In the genomic region with DNA sequence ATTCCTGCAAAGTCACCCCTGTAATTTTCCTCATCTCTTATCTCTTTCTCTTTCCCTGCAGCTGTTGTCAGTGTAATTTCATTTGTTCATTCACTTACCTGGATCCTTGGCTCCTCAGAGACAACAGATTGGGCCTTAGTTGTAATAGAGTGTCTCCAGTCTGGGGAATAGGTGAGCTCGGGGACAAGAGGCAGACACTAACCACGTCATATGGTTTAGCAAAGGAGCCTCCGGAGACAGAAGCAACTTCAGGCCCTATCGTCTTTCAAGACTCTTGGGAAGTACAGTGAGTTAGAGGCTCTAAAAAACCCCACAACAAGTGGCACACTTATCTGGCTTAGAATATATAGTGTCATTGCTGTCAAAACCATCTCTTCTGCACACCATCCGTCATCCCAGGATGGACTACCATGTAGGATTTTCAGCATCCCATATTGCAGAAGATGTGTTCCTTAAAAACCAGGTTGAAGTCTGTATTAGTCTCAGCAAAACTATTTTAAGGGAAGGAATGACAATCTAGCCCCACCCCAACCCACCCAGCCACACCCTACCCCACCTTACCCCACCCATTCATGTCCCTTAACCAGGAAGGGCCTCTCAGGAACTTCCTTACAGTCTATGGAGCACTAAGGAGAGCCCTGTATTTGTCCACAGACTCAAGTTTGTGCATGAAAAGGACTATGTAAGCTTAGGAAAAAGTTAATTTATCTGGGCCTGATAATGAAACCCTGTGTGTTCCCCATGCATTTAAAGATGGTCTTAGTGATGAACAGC, we compare ENCODE assay signal across 28 mouse cellular contexts.
A peak's percentile ranks its signal among the peaks of the same experiment; 100 is the strongest.
DNase-seq lines count a peak whose midpoint lies in the region; ATAC-seq lines count a peak whose summit lies in the region.
"Had no signal": no experiment of that assay in that cellular context is flagged by ENCODE, and none has a peak within 500 bp of the region (broad histone marks: within the 10 kb centered on the region; RNA-seq: fewer than 3 reads in every experiment).

No protein-coding gene starts in this region.

- H3K36me3 ChIP-seq in neural tube, embryonic 15.5 days = no peaks in the 10 kb centered on the region
- H3K36me3 ChIP-seq in liver, embryonic 13.5 days = no peaks in the 10 kb centered on the region
- H3K36me3 ChIP-seq: heart, embryonic 10.5 days; heart, embryonic 15.5 days; hindbrain, embryonic 15.5 days; kidney, embryonic 15.5 days; midbrain, embryonic 13.5 days had no signal

- DNase-seq in heart, adult 11 months = peak; percentile 17
- no peak for DNase-seq in heart, postnatal 14 days
- DNase-seq in neural tube, embryonic 10.5 days (ENCODE audit: extremely low spot score, low spot score) = no peak
- DNase-seq in liver, embryonic 13.5 days = no peak
- no peak for DNase-seq in c-Kit-positive CD71-positive TER-119-positive erythroid progenitor cells, embryonic 14.5 days (ENCODE audit: low spot score)
- no peak for DNase-seq in gastrocnemius, postnatal 25 days
- DNase-seq: adrenal gland, postnatal 25 days; cerebellum, adult 18-20 months; cerebellum, postnatal 10 days; gastrocnemius, postnatal 10 days; heart, postnatal 36 days; kidney, adult 11 months; kidney, postnatal 25 days; left cerebral cortex, postnatal 4 days; lung, adult 2 months; lung, postnatal 10 days; spleen, adult 18-20 months; thymus, postnatal 14 days had no signal

- ATAC-seq in neural tube, embryonic 15.5 days (ENCODE audit: low FRiP score) = no peak
- ATAC-seq in liver, embryonic 13.5 days (ENCODE audit: low read depth) = peak; percentile 64
- ATAC-seq: forebrain, embryonic 13.5 days; midbrain, embryonic 13.5 days; Patski had no signal

- H3K9me3 ChIP-seq in neural tube, embryonic 15.5 days (replicated peaks) = no peaks in the 10 kb centered on the region
- no peaks in the 10 kb centered on the region for H3K9me3 ChIP-seq in liver, embryonic 13.5 days (replicated peaks)
- H3K9me3 ChIP-seq: forebrain, embryonic 13.5 days; G1E; heart, embryonic 10.5 days; heart, embryonic 15.5 days; hindbrain, embryonic 15.5 days; kidney, embryonic 15.5 days; midbrain, embryonic 13.5 days had no signal

- peaks cover 10% of the 10 kb centered on the region for H3K4me1 ChIP-seq in neural tube, embryonic 15.5 days
- peaks cover 41% of the 10 kb centered on the region for H3K4me1 ChIP-seq in liver, embryonic 13.5 days (replicated peaks)
- H3K4me1 ChIP-seq: forebrain, embryonic 13.5 days had no signal

- H3K27ac ChIP-seq in neural tube, embryonic 15.5 days (replicated peaks) = 0 out of 2 replicates have a peak overlapping the region, but pooled peaks have one; percentile 3
- no peak overlapping the region for H3K27ac ChIP-seq in liver, embryonic 13.5 days
- H3K27ac ChIP-seq: forebrain, embryonic 13.5 days; heart, embryonic 10.5 days; heart, embryonic 15.5 days; hindbrain, embryonic 15.5 days; kidney, embryonic 15.5 days; macrophage; midbrain, embryonic 13.5 days had no signal

- no peak overlapping the region for H3K4me2 ChIP-seq in neural tube, embryonic 15.5 days
- 0 out of 2 replicates have a peak overlapping the region, but pooled peaks have one; percentile 23 for H3K4me2 ChIP-seq in liver, embryonic 13.5 days
- H3K4me2 ChIP-seq: forebrain, embryonic 13.5 days; heart, embryonic 15.5 days; hindbrain, embryonic 15.5 days; kidney, embryonic 15.5 days; midbrain, embryonic 13.5 days had no signal

- 82% methylated on average over 5 of the region's 5 CpGs for whole genome bisulfite sequencing in neural tube, embryonic 15.5 days
- WGBS in liver, embryonic 13.5 days (ENCODE audit: insufficient replicate concordance) = 78% methylated on average over 5 of the region's 5 CpGs

- H3K4me3 ChIP-seq in neural tube, embryonic 15.5 days (replicated peaks) = no peak overlapping the region
- no peak overlapping the region for H3K4me3 ChIP-seq in liver, embryonic 13.5 days (replicated peaks)
- H3K4me3 ChIP-seq: forebrain, embryonic 13.5 days; heart, embryonic 10.5 days; heart, embryonic 15.5 days; hindbrain, embryonic 15.5 days; kidney, embryonic 15.5 days; midbrain, embryonic 13.5 days had no signal

- intact Hi-C loops in heart, postnatal 14 days (cut with DNase I) = no loop called here

- H3K9ac ChIP-seq in neural tube, embryonic 15.5 days (replicated peaks) = no peak overlapping the region
- H3K9ac ChIP-seq in liver, embryonic 13.5 days = no peak overlapping the region
- H3K9ac ChIP-seq: forebrain, embryonic 13.5 days; heart, embryonic 15.5 days; hindbrain, embryonic 15.5 days; kidney, embryonic 15.5 days; midbrain, embryonic 13.5 days had no signal

- H3K27me3 ChIP-seq in neural tube, embryonic 15.5 days (replicated peaks) = no peaks in the 10 kb centered on the region
- no peaks in the 10 kb centered on the region for H3K27me3 ChIP-seq in liver, embryonic 13.5 days
- H3K27me3 ChIP-seq: forebrain, embryonic 13.5 days; heart, embryonic 15.5 days; hindbrain, embryonic 15.5 days; kidney, embryonic 15.5 days; midbrain, embryonic 13.5 days; Patski had no signal
